Mouse (Mus musculus) erythroblast, embryonic 14.5 days (primary cell): Measurements from ENCODE around the gene Spryd4.

Experiments used
- GATA1 ChIP-seq: IDR thresholded peaks from 2 replicates; pipeline ENCODE4 v1.6.1; 2012; ENCODE audit warnings: low read length, inconsistent platforms, mixed read lengths
- TAL1 ChIP-seq: IDR thresholded peaks from 3 replicates; pipeline ENCODE4 v1.6.1; 2012; ENCODE audit warnings: low read length, inconsistent platforms, mixed read lengths

DNA sequence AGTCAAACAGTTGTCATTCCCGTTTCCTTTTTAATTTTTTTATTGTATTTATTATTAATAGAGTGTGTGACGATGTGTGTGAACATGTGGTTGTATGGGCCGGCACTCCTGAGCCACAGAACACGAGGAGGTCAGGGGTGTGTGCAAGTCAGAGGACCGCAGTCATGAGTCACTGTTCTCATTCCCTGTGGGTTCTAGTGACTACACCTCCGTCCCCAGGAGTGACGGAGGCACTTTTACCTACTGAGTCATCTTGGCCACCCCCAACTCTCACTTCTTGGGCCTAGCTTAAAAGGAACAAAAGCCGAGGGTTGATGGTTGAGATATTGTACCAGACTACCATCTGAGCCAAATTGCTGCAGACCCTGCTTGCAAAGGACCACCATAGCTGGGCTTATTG, 44.7 kb upstream of the Spryd4 start:
- TF ChIP-seq TAL1: no peak
- TF ChIP-seq GATA1: no peak
